Mouse (Mus musculus): ENCODE data around the gene Bmi1. TPM values are rescaled to one million over a fixed set of nuclear protein-coding genes. Genes with fewer than 3 reads are reported as not detected.

Bmi1 gene
- polyA plus RNA-seq, 1 experiment = not detected

DNA sequence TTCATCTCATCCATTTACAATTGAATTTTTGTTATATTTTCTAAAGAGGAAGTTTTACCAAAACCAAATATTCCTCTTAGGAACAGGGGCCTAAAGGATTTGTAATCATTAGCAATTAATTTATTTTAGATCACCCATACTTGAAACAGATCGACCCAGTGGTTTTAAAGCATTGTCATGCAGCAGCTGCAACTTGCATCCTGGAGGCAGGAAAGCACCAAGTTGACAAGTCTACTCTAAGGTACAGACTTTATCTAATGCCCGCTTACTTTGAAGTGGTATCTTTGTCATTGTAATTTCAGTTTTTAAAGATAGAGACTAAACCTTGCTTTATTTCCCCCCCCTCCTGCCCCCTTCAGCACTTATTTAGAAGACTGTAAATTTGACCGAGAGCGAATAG, 3.1 kb upstream of the Bmi1 start:
- no peak overlapping the region for H3K27ac ChIP-seq (ENCODE audit: insufficient read depth, low read depth, low read length)
- WGBS = 83% methylated on average over 4 of the region's 4 CpGs
- H3K4me3 ChIP-seq (ENCODE audit: insufficient read depth, low read depth, low read length) = no peak overlapping the region
- TF ChIP-seq POLR2A (IDR thresholded peaks at IDR 0.05; ENCODE audit: insufficient read depth, low read depth, low read length) = no peak
- TF ChIP-seq CTCF (IDR thresholded peaks at IDR 0.05; ENCODE audit: insufficient read depth, low read depth, low read length) = no peak
- H3K4me1 ChIP-seq (ENCODE audit: control insufficient read depth, insufficient read depth, low read length) = peaks cover 6% of the 10 kb centered on the region; the same call in 1 of the 2 replicates

DNA sequence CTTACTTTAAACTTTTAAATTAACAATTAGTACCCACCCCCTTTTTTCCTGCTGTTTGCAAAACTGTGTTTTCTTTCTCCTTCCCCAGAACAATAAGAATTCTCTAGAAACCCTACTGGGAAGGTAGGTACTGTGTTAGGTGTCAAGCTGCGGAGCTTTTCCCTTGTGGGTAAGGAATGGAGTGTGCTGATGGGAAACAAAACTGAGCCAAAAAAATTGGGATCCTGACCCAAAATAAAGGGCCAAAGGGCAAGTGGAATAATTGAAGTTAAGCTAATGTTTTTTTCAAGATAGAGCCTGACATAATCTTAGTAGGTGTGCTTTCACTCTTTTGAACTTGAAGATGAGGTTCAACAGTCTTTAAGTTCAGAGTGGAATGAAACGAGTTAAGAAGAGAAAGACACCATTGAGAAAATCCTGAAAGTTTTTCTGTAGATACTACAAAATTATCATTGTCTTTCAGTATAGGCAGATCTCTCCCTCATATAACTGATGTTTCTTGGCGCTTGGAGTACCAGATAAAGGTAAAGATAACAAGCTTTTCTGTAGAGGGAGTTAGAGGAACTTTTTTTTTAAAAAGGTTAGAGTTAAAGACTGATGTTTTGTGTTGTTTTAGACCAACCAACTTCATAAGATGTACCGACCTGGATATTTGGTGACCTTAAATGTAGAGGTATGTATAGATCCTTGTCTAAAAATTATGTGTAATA, 2.5 kb upstream of the Bmi1 start:
- WGBS = 90% methylated on average over 4 of the region's 4 CpGs
- TF ChIP-seq CTCF (IDR thresholded peaks at IDR 0.05; ENCODE audit: insufficient read depth, low read depth, low read length) = no peak
- TF ChIP-seq POLR2A (IDR thresholded peaks at IDR 0.05; ENCODE audit: insufficient read depth, low read depth, low read length) = no peak
- Histone ChIP-seq H3K4me1 (ENCODE audit: control insufficient read depth, insufficient read depth, low read length) (peaks cover 6% of the 10 kb centered on the region; the same call in 1 of the 2 replicates), H3K27ac (ENCODE audit: insufficient read depth, low read depth, low read length) (no peak overlapping the region), H3K4me3 (ENCODE audit: insufficient read depth, low read depth, low read length) (no peak overlapping the region)

DNA sequence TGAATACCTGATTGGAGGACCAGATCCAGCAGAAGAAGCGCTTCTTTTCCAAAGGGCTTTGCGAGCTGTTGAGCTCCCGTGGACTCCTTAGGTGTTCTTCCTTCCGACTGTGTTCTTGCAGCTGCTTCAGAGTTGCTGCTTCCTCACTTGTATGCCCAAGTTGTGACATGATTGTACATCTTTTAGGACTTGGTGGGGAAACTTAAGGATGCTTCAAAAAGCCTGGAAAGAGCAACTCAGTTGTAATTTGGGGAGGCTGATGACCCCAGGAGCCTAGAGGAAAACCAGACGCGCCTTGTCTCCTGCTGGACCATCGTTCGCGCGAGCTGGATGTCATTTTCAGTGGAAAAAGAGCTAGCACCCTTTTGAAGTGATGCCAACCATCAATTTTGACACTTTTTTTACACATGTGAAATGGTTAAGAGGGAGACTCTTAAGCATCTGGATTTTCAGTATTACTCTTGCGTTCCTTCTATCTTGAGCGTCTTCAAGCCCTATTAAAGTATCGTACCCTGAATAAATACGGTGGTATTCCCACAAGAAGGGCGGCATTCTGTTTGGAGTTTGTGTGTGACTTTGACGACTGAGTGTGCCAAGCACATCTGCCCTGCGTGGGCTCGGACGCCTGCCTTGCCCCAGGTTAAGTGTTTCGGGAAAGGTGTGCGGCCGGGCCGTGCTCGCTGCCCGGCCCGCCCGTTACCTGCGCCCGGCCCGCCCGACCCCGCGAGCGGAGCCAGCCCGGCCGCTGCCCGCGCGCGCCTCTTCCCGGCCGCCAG, 949 bp upstream of the Bmi1 start:
- TF ChIP-seq POLR2A (IDR thresholded peaks at IDR 0.05; ENCODE audit: insufficient read depth, low read depth, low read length) (no peak), CTCF (IDR thresholded peaks at IDR 0.05; ENCODE audit: insufficient read depth, low read depth, low read length) (no peak)
- peak overlapping the region; percentile 60; the same call in 1 of the 2 replicates for H3K27ac ChIP-seq (ENCODE audit: insufficient read depth, low read depth, low read length)
- H3K4me1 ChIP-seq (ENCODE audit: control insufficient read depth, insufficient read depth, low read length) = peaks cover 6% of the 10 kb centered on the region; the same call in 1 of the 2 replicates
- H3K4me3 ChIP-seq (ENCODE audit: insufficient read depth, low read depth, low read length) = peak overlapping the region; percentile 54
- WGBS = 21% methylated on average over 42 of the region's 42 CpGs

GRCm38 (mm10) chr2:18676457-18676935, 322 bp upstream of the Bmi1 start:
- WGBS = 4% methylated on average over 50 of the region's 64 CpGs
- TF ChIP-seq POLR2A (IDR thresholded peaks at IDR 0.05; ENCODE audit: insufficient read depth, low read depth, low read length) = no peak
- no peak for TF ChIP-seq CTCF (IDR thresholded peaks at IDR 0.05; ENCODE audit: insufficient read depth, low read depth, low read length)
- H3K4me3 ChIP-seq (ENCODE audit: insufficient read depth, low read depth, low read length) = peak overlapping the region; percentile 54
- H3K4me1 ChIP-seq (ENCODE audit: control insufficient read depth, insufficient read depth, low read length) = peaks cover 11% of the 10 kb centered on the region
- peak overlapping the region; percentile 60; the same call in 1 of the 2 replicates for H3K27ac ChIP-seq (ENCODE audit: insufficient read depth, low read depth, low read length)

GRCm38 (mm10) chr2:18677631-18678471, 1.0 kb downstream of the Bmi1 start:
- no peak for TF ChIP-seq CTCF (IDR thresholded peaks at IDR 0.05; ENCODE audit: insufficient read depth, low read depth, low read length)
- TF ChIP-seq POLR2A (IDR thresholded peaks at IDR 0.05; ENCODE audit: insufficient read depth, low read depth, low read length) = no peak
- peak overlapping the region; percentile 70 for H3K4me3 ChIP-seq (ENCODE audit: insufficient read depth, low read depth, low read length)
- H3K4me1 ChIP-seq (ENCODE audit: control insufficient read depth, insufficient read depth, low read length) = peaks cover 11% of the 10 kb centered on the region
- 18% methylated on average over 55 of the region's 55 CpGs for WGBS
- 0 out of 2 replicates have a peak overlapping the region, but pooled peaks have one; percentile 8 for H3K27ac ChIP-seq (ENCODE audit: insufficient read depth, low read depth, low read length)

DNA sequence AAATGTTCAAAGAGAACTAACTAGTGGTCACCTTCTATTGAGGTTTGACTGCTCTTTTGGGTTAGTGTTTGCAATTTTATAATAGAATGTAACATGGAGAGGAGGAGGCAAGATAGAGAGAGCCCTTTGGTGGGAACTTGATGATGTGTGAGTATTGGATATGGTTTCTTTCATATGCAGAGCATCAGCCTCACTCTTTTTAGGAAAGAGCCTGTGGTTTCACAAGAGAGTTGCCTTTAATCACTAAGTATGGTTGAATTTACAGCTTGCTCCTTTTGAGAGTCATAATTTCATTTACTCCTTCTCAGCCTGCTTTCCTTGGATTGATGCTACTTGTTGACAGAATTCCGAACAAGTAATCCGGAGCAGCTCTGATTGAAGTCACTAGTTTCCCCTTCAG, 2.9 kb downstream of the Bmi1 start:
- 94% methylated on average over 2 of the region's 2 CpGs for WGBS
- H3K4me1 ChIP-seq (ENCODE audit: control insufficient read depth, insufficient read depth, low read length) = peaks cover 11% of the 10 kb centered on the region
- no peak overlapping the region for H3K4me3 ChIP-seq (ENCODE audit: insufficient read depth, low read depth, low read length)
- no peak overlapping the region for H3K27ac ChIP-seq (ENCODE audit: insufficient read depth, low read depth, low read length)
- TF ChIP-seq CTCF (IDR thresholded peaks at IDR 0.05; ENCODE audit: insufficient read depth, low read depth, low read length) = no peak
- no peak for TF ChIP-seq POLR2A (IDR thresholded peaks at IDR 0.05; ENCODE audit: insufficient read depth, low read depth, low read length)

GRCm38 (mm10) chr2:18680501-18680900, 3.7 kb downstream of the Bmi1 start:
- H3K27ac ChIP-seq (ENCODE audit: insufficient read depth, low read depth, low read length) = no peak overlapping the region
- H3K4me1 ChIP-seq (ENCODE audit: control insufficient read depth, insufficient read depth, low read length) = peaks cover 11% of the 10 kb centered on the region
- 12% methylated on average over 4 of the region's 4 CpGs for WGBS
- TF ChIP-seq CTCF (IDR thresholded peaks at IDR 0.05; ENCODE audit: insufficient read depth, low read depth, low read length) (no peak), POLR2A (IDR thresholded peaks at IDR 0.05; ENCODE audit: insufficient read depth, low read depth, low read length) (no peak)
- no peak overlapping the region for H3K4me3 ChIP-seq (ENCODE audit: insufficient read depth, low read depth, low read length)

DNA sequence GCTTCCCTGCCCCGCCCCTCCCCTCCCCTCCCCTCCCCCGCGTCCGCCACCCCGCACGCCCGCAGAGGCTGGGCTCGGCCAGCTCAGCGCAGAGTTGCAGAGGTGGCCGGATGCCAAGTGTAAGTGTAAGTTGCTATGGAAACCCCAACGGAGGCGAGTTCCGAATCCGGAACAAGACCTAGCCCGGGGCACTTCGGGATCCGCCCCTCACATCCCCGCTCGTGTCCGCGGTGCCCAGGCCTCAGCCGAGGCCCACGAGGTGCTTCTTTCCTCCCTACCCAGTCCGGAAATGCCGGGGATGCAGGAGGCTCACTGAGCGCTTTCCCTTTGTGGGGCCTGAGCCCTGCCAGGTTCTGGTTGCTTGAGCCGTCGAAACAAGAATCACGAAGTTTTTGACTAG, 4.1 kb downstream of the Bmi1 start:
- peak overlapping the region; percentile 25 for H3K4me3 ChIP-seq (ENCODE audit: insufficient read depth, low read depth, low read length)
- WGBS = 15% methylated on average over 29 of the region's 29 CpGs
- peaks cover 7% of the 10 kb centered on the region for H3K4me1 ChIP-seq (ENCODE audit: control insufficient read depth, insufficient read depth, low read length)
- no peak overlapping the region for H3K27ac ChIP-seq (ENCODE audit: insufficient read depth, low read depth, low read length)
- TF ChIP-seq POLR2A (IDR thresholded peaks at IDR 0.05; ENCODE audit: insufficient read depth, low read depth, low read length) = 0 out of 2 replicates have a peak, but pooled peaks have one; percentile 12
- no peak for TF ChIP-seq CTCF (IDR thresholded peaks at IDR 0.05; ENCODE audit: insufficient read depth, low read depth, low read length)

Data from olfactory bulb, adult 2 months (tissue).